Mouse (Mus musculus) spleen, adult 2 months (tissue): ENCODE measurements around the gene Arhgef40.

Experiments used
- CTCF ChIP-seq: fragments of 200-500 bp; IDR thresholded peaks from 2 replicates; pipeline ENCODE4 v1.5.1; 2011; ENCODE audit warnings: mild to moderate bottlenecking, inconsistent platforms; ENCODE audit not compliant: insufficient read depth, insufficient read length, insufficient replicate concordance; ENCODE audit errors: extremely low read depth
- POLR2A ChIP-seq: fragments of 200-500 bp; IDR thresholded peaks from 2 replicates; pipeline ENCODE4 v1.6.1; 2011; ENCODE audit warnings: low read depth, low read length, inconsistent platforms

- TF ChIP-seq CTCF (no peak), POLR2A (no peak)
Measured at GRCm38 (mm10) chr14:52035926-52036325, 51.4 kb downstream of the Arhgef40 start.
